Mouse (Mus musculus) bone marrow, adult 2 months (tissue): ENCODE measurements around the gene Aifm2.

Experiments used
- CTCF ChIP-seq: fragments of 200-500 bp; IDR thresholded peaks from 2 replicates; pipeline ENCODE4 v1.5.1; 2011; ENCODE audit warnings: low read length, control low read depth; ENCODE audit not compliant: control insufficient read depth, insufficient read depth
- POLR2A ChIP-seq: fragments of 200-500 bp; IDR thresholded peaks from 2 replicates; pipeline ENCODE4 v1.6.1; 2011; ENCODE audit warnings: low read depth, mild to moderate bottlenecking, control low read depth, low read length, borderline replicate concordance; ENCODE audit not compliant: control insufficient read depth

- TF ChIP-seq POLR2A (no peak), CTCF (no peak)
Observed at GRCm38 (mm10) chr10:61764689-61765088, 49.6 kb downstream of the Aifm2 start.
